Mouse (Mus musculus): ENCODE results near the gene Prkcsh.

Gene Prkcsh

DNA sequence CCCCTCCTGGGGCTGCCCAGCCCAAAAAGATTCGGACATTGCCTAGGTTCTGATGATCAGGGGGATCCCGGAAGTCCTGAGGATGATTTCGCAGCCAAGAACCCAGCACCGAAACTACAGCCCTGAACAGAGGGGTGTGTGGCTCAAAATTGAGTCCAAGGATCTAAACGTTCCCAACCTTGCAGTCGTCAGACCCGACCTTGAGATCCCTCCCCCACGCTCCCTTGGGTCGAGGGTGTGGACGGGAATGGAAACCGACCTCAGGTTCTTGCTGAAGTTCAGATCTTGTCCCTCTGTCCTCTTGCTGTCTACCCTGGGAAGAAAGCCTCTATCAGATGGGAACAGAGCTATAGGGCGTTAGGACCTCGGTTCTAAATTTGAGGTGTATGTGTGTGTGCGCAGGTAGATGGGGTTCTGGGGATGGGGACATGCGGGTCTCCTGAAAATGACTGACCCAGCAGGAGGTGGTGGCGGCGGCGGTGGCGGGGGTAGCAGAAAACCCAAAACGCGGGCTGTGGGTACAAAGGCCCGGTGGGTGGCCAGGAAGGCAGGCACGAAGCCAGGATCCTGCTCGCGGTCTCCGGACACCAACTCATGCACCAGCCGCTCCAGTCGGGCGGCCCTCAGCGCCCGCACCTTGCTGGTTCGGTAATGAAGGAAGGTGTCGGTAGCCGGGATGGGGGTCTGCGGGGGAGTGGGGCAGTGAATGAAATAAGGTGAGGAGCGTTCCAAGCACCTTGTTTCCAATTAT is 14.8 kb upstream of the Prkcsh start:
- no peak for DNase-seq (ENCODE audit: low spot score)

DNA sequence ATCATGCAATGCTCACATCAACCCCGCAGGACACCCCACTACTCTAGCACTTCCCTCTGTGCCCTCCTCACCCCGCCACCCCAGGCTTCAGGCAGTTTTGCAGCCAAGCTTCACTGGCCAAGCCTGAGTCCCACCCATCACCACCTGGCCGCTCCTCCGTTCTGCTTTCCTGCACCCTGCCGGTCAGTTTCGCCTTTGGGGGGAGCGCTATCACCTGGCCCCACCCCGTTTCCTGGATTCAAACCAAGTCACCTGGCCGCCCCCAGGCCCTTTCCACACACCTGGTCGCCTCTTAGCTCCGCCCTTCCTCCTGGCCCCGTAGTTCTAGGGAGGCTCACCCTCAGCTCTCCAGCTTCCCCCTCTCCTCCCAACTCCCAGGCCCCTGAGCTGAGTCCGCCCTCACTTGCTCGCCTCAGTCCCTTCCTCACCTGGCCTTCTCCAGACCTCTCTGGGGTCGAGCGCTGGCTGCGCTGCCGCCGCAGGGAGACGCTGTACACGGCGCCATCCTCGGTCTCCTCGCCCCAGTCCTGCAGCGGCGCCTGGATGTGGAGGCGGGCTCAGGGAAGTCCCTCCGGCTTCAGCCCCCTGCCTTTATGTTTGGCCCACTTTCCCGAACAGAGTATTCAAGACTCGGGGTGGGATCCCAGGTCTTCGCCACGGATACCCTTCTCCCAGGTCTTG is 14.0 kb upstream of the Prkcsh start:
- DNase-seq (ENCODE audit: low spot score), result no peak

DNA sequence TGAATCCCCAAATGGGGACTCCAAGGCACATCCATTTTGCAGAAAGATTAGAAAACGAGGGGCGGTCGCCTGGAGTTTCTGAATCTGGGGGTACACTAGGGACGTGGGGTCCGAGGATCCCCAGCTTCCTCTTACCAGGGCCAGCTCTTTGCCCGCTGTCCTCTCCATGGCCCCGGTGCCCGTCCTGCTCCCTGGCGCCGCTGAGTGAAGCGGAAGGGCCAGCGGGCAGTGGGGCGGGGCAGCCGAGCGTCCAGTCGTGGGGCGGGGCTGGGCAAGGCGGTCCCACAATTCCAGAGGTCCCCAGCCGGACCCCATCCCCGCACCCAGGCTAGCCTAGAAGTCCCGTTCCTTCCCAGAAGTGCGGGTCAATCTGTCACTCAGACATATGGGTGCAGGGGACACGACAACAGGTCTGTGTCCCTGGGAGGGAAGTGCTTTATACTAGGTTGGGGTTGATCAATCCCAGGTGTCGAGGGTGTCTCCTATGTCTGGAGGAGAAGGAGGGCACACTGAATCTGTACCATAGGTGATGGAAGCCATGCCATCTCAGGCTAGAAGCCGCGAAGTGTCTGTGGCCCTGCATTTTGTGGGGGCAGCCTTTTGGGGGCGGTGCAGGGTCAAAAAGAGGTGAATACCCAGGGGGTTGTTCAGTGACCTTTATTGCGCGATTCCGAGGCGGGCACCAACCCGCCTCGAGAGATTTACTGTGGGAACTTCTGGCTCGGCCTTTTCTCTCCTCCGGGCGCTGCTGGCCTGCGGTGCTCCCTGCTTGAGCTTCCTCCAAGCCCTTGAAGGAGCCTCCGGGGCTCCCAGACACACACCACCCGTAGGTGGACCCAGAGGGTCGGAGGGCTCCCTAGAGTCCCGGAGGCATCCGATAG is 13.1 kb upstream of the Prkcsh start, which contains the start of gene Rgl3:
Rgl3 (minus strand) TSS at position 217 of the 881 bp plus-strand sequence.
- DNase-seq (ENCODE audit: low spot score), result no peak

DNA sequence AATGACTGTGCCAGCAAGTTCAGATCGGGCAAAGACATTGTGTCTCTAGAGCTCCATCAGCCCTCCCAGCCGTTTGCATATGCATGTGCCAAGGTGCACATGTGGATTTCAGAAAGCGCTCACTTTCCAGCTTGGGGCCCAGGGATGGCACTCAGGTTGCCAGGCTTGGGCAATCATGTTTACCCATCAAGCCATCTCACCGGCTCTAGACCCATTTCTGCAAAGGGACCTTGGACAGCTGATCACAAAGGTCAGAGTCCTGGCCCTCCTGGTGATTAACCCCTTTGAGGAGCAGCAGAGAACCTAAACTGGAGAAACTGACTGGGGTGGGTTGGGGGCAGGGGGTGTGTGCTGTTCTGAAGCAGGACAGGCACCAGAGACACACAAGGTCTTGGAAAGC is 10.4 kb upstream of the Prkcsh start:
- DNase-seq (ENCODE audit: low spot score), result no peak

DNA sequence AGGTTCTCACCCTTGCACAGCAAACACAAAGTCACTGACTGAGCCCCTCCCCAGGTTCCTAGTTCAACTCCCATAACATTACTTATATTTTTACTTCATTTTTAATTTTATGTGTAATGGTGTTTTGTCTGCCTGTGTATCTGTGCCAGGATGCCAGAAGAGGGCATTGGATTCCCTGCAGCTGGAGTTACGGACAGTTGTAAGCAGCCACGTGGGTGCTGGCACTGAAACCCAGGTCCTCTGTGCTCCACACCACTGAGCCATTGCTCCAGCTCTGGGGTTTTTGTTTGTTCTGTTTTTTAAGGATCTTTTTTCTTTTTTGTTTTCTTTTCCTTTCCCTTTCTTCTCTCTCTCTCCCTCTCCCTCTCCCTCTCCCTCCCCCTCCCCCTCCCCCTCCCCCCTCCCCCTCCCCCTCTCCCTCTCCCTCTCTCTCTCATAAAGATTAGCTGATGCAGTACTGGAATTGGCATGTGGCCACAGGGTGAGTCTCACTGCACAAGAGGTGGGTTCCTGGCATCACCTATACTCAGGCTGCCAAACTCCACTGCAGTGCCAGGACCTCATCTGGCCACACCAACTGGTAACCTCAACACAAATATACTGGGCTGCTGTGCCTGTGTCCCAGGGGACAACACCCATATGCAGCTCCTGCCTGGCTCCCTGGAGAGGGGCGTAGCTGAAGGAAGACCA is 6.3 kb upstream of the Prkcsh start:
- DNase-seq (ENCODE audit: low spot score), result no peak

DNA sequence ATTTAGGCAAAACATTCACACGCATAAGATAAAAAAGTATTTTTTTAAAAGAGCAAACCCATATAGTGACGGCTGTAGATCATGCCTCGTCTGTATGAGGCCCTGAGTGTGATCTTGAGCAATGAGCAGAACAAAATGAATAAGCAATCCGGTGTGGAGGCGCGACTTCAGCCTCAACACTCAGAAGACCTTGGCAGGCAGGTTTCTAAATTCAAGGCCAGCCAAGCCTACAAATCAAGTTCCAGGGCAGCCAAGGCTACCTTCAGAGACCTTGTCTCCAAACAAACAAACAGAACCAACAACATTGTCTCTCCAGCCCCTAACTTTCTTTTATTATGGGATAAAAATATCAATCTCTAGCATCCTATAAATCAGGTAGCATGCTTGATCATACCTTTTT is 2.3 kb upstream of the Prkcsh start:
- no peak for DNase-seq (ENCODE audit: low spot score)

DNA sequence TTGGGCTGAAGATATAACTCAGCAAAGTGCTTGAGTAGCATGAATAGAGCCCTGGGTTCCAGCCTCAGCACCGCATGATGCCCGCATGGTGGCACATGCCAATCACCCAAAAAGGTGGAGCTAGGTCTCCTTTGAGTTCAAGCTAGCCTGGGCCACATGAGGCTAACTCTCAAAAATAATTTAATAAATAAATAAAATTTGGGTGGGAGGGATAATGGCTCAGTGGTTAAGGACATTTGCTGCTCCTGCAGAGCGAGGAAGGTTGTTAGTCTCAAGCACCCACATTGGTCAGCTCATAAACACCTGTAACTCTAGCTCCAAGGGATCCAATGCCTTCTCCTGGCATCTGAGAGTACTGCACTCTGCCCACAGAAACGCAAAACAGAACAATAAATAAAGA is 973 bp upstream of the Prkcsh start:
- DNase-seq (ENCODE audit: low spot score), result no peak

DNA sequence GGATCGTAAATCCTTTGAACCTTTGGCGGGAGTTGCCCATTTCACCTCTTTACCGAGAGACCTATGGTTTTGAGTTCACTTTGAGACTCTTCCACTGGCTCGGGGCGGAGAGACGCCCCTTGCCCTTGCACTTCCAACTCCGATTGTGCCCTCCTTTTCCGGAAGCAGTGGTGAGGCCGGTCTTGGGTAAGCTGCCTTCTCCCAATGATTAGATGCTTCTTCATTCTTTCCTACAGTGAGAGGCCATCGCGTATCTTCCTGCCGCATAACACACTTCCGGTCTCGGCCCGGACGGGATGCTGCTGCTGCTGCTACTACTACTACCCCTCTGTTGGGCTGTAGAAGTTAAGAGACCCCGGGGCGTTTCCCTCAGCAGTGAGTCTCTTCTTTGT is 553 bp downstream of the Prkcsh start:
- no peak for DNase-seq (ENCODE audit: low spot score)

DNA sequence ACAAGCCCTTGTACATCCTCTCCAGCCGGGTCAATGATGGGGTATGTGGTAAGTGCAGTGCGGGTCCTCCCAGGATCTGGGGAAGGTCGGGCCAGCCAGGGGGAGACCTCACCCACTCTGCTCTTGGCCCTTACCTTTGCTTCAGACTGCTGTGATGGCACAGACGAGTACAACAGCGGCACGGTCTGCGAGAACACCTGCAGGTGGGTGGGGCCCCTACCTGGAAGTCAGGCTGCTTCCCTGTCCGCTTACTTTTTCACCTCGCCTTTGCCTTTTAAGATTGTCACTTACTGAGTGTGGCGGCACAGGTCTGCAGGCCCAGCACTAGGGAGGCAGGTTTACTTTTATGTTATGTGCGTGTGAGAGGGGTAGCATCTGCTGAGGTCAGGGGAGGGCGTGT is 1.9 kb downstream of the Prkcsh start:
- no peak for DNase-seq (ENCODE audit: low spot score)

DNA sequence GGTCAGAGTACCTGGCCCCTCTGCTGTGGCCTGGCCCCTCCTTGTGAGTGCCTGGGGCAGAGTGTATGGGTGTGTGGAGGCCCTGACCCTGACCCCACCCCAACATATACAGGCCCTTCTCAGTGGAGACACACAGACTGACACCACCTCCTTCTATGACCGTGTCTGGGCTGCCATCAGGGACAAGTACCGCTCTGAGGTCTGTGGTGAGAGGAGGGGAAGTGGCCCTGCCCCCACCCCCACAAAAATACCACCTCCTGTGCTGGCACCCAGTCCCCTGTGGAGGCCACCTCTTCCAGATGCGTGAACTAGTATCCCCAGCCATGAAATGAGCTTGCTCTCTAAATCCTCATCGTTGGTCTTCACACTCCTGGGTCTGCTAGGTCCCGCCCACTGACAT is 8.4 kb downstream of the Prkcsh start:
- no peak for DNase-seq (ENCODE audit: low spot score)

DNA sequence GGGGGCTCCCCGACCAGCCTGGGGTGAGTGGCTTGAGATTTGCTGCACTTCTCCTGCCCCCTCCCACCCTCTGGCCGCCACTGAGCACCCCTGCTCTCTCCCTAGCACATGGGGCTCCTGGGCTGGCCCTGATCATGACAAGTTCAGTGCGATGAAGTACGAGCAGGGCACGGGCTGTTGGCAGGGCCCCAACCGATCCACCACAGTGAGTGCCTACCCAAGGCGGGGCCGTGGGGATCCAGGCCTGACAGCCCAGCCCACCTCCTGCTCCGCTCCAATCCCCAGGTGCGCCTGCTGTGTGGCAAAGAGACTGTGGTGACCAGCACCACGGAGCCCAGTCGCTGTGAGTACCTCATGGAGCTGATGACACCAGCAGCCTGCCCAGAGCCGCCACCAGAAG is 10.1 kb downstream of the Prkcsh start:
- no peak for DNase-seq (ENCODE audit: low spot score)

DNA sequence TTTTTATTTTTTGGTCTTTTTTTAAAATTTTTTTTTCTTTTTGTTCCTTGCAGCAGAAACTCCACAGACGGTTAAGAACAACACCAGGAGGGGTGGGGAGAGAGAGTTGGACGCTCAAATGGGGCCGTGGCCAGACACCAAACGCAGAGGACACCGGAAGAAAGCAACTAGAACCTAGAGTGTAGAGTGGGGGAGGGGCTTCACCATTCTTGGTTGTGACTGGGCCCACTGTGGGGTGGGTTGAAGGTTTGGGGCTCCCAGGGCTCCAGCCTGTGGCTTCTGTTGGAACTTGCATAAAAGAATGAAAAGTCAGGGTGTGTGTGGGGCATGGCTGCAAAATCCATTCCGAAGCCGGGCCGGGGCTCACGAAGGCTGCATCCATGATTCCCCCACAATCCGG is 13.6 kb downstream of the Prkcsh start:
- no peak for DNase-seq (ENCODE audit: low spot score)

DNA sequence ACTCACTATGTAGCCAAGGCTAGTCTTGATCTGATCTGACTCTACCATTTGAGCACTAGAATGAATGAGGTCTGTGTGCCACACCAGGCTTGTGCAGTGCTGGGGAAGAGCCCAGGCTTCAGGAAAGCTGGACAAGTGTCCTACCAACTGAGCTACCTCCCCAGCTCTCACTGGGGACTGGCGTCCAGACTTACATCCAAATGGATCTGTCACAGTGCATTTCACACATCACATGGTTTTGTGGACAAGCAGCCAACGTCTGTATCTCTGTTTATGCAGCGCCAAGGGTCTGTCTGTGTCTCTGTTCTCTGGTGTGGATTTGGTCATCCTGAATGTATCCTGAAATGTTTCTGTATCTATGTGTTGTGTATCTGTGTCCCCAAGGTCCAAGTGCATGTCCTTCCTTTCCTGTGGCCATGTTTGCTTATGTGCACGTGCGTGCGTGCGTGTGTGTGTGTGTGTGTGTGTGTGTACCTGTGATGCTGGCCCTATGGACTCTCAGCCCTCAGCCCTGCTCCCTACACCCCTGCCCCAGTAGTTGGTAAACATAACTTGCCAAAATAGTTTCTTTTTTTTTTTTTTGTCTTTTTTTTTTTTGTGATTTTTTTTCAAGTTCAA is 14.7 kb downstream of the Prkcsh start:
- no peak for DNase-seq (ENCODE audit: low spot score)

DNA sequence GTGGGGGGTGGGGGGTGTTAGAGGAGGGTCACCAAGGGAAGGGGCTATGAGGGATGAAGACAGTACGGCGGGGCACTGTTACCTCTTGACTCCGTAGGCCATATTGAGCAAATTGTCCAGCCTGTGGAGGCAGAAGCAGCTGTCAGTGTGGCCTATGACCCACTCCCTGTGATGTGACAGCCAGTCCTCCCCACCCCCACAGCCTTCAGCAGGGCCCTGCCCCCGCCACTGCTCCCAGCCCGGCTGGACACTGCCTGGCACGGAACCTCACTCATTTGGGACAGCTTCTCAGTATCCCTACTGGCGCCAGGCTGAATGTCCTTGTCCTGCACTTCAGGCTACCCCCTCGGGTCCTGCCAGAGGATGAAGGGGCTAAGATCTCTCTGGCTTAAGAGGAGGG is 22.0 kb downstream of the Prkcsh start:
- no peak for DNase-seq (ENCODE audit: low spot score)

DNA sequence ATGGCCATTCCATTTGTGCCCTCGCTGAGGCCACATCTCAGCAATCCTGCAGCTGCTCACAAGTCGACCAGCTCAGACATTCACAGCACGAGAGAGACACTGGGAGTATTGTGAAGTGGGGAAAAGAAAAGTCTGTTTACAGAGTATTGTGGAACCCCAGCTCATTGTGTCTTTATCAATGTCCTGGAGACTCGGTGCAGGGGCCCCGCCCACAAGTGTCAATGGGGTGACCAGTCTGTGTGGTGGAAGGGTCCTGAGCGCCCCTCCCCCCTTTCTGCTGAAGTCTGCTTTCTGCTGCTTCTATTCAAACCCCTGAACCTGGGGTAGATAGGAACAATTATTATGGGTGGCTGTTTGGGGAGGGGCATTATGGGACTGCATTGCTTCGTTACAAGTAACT is 25.9 kb downstream of the Prkcsh start:
- no peak for DNase-seq (ENCODE audit: low spot score)

DNA sequence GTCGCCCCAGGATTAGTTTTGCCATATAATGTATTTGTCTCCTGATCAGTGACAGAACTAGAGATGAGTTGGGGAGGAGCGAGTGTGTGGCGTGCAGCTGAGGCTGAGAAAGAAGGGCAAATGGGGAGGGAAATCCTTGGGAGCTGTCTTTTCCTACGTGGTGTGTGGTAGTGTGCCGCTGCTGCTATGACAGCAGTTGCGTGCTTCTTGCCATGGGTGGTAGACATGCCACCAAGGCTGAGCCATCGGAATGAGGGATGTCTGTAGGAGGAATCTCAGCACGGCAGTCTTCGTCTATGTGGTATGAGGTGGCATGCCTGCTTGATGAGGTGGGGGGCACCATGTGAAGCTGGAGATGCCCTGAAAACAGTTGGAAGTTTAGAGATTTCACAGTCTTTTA is 27.8 kb downstream of the Prkcsh start:
- DNase-seq (ENCODE audit: low spot score), result no peak

DNA sequence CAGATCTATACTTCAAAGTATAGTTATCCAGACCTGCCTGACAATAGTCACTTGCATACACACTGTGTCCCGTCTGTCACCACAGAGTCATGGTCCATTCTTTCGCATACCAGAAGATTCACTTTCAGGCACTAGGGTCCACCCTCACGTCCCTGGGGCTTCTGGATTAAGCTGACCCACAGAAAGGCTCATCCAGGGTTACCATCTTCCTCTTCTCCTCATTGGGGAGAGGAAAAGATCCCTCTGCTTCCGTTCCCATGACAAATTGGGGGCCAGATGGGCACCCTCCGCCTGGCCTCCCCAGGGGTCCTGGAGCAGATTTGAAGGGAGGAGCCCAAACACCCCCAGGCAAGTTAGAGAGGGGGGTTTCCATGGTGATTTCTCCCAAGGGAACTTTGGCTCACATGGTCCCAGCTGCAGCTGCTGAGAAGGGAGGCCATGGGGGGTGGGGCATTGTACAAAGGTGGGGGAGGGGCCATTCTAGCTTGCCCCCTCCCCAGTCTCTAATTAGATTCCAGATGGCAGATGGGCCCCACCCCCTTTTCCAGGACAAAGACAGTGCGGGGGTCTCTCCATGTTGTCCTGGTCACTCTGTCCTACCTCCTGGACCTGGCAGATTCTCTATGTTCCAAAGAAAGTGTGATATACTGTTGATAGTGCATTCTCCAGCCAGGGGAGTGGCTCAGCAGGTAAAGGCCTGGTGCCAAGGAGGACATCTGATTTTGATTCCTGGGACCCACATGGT is 32.9 kb downstream of the Prkcsh start:
- no peak for DNase-seq (ENCODE audit: low spot score)

DNA sequence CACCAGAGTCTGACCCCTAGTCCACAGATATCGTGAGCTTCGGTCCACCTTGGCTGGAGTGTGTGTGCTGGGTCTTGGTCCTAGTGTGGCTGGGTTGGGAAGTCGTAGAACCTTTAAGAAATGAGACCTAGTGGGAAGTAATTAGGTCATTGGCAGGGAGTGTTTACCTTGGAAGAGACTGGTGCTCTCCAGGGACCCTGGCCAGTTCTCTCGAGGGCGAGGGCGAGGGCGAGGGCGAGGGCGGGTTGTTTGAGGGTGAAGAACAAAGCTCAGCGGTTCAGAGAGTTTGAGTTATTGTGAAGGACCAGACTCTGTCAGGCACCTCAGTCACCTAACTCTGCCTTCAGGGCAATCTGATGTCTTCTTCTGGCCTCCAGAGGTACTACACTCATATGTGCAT is 35.2 kb downstream of the Prkcsh start:
- no peak for DNase-seq (ENCODE audit: low spot score)

DNA sequence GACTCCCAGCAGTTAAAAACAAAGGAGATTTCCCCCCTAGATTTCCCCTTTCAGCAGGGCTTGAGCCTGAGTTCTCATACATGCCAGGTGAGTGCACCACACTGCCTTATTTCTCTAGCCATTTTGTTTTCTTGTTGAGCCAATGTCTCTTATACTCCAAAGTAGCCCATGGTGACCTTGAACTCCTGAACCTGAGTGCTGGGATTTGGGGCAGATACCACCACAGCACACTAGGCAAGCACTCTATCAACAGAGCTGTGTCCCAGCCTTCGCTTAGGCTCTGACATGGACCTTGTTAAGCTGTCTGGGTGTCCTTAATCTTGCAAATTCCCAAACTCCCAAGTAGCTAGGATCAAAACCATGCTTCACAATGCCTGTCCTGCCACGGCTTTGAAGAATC is 39.2 kb downstream of the Prkcsh start:
- DNase-seq (ENCODE audit: low spot score), result no peak

DNA sequence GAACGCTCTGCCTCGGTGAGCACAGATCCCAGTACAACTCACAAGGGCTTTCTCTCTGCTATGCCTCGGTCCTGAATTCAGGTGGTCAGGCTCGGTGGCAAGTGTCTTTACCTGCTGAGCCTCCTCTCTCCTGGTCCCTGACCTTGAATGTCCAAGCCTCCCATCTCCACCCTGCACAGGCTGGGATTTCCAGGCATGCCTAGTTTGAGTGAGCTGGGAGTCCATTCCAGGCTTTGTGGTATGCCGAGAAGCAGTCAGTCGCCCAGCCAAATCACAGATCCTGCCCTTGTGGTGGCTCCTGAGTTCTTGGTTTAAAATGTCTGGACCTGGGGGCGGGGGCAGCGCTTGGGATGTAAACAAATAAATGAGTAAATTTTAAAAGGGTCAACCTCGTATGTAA is 44.7 kb downstream of the Prkcsh start:
- DNase-seq (ENCODE audit: low spot score), result no peak

DNA sequence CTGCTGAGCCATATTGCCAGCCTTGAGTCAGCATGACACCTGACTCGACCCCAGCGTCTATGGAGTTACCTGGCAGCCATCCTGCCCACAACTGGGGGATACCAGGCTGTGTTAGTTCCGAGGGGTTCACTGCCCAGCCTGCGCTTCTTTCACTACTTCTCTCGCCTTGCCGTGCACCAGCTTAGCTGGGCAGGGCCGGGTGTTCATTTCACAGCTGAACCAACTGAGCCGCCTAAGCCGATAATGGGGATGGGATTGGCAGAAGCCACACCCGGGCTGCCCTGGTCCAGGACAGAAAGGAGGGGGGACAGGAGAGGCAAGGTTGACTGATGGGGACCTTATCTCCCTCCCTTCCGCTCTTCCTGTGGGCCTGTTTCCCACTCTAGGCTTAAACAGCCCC is 46.7 kb downstream of the Prkcsh start:
- no peak for DNase-seq (ENCODE audit: low spot score)
